Mouse (Mus musculus) hematopoietic stem cell, adult 5-6 weeks (primary cell): ENCODE results near the gene Olfr609. TPM values are rescaled to one million over a fixed set of nuclear protein-coding genes. Genes with fewer than 3 reads are reported as not detected.
"Not testable (repeated sequence)": the region's sequence is repeated elsewhere in the genome, so short reads cannot be mapped to it uniquely, and the experiment has no call there.

Experiments
- ATAC-seq, 2 experiments: fragments of 125-278 bp in 1 of 2; replicated peaks in 1 of 2; 2 replicates each; pipeline ENCODE4 v1.8.0; 2016 to 2017; ENCODE audit warnings: inconsistent platforms in 2 of 2, mild to moderate bottlenecking in 2 of 2, moderate number of reproducible peaks in 2 of 2, low read depth in 1 of 2, moderate TSS enrichment in 1 of 2; ENCODE audit not compliant: low FRiP score in 2 of 2, poor library complexity in 2 of 2, severe bottlenecking in 2 of 2, insufficient read depth in 1 of 2, low TSS enrichment in 1 of 2
- total RNA-seq: library from RNA; stranded (forward); fragments of 172-1452, 232-1000 nt; gene quantifications from 2 replicates; pipeline ENCODE4 v1.2.3, GENCODE M21; 2017

Olfr609 gene
- total RNA-seq: not detected in 2 replicates

DNA sequence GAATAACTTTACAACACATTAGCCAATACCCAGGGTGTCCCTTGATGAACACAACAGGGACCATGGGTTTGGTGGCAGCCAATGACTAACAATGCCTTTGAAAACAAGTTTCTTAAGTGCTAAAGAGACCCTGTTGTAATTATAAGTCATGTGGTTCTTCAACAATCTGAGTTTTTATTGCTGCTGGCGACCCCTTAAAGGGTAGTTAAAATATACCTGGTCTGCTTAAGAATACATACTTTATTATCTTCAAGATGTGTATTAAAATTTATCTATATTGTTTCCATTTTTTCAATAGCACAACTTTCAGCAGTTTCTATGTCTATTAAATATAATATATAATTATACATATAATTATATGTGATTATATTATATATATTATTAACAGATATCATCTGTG, at the start of gene Olfr609:
TSS of gene Olfr609 (minus strand) at position 101 of the 400 bp plus-strand sequence.
- no peak for ATAC-seq

DNA sequence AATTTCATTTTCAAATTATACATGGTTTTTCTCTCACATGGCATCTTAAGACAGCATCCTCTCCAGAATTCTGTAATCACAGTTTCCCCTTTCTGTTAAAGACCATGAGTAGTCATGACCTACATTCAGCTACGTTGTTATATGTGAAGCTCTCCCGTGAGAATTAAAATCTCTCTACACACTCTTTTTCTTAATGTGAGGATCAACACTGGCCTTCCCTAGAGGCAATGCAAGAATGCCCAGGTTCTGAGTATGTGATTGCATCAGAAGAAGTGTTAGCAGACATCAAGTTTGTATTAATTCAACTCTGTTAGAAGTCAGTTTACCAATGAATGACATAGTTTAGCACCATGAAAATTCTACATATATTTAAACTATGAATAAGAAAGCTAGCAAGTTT, 44.8 kb upstream of the Olfr609 start, which contains the start of gene Olfr612:
TSS of gene Olfr612 (minus strand) at position 101 of the 400 bp plus-strand sequence.
- not testable (repeated sequence) for ATAC-seq

DNA sequence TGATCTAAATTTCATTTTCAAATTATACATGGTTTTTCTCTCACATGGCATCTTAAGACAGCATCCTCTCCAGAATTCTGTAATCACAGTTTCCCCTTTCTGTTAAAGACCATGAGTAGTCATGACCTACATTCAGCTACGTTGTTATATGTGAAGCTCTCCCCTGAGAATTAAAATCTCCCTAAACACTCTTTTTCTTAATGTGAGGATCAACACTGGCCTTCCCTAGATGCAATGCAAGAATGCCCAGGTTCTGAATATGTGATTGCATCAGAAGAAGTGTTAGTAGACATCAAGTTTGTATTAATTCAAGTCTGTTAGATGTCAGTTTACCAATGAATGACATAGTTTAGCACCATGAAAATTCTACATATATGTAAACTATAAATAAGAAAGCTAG, 22.9 kb upstream of the Olfr609 start, which contains the start of gene Olfr611:
TSS of gene Olfr611 (minus strand) at position 101 of the 400 bp plus-strand sequence.
- not testable (repeated sequence) for ATAC-seq

DNA sequence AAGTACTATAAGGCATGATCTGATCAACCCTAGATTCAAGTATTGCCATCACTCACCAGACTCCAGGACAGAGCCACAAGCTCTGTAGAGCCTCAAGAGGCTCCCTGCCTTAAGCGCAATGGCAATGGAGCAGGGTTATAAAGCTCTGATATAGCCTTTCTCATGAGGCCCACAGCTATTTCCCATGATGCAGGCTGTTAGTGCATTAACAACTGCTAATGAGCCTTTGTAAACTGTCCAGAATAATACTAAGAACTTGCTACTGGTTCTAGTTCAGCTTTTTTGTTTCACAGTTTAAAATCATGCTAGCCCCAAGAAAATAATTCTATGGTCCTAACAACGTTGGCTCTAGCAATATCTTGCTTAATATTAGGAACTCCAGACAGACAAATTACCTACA, 14.2 kb upstream of the Olfr609 start, which contains the start of gene Olfr610:
TSS of gene Olfr610 (minus strand) at position 101 of the 400 bp plus-strand sequence.
- no peak for ATAC-seq

DNA sequence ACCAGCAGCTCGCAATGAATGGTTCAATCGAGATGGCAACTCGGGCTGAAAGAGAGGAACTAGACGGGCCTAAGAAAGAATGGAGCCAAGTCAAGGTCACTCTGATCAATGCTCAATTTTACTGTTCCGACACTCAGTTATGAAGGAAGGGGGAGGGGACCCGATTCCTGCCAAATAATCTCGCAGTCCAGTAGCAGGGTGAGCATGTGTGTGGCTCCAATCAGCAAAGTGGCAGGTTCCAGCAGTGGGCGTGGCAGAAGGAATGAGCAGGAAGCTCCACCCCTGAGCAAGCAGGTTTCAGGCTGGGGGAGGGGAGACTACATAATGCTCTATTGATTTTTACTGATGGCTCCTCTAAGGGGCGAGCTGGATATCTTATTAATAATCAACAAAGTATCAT, 20.8 kb downstream of the Olfr609 start:
- not testable (repeated sequence) for ATAC-seq

DNA sequence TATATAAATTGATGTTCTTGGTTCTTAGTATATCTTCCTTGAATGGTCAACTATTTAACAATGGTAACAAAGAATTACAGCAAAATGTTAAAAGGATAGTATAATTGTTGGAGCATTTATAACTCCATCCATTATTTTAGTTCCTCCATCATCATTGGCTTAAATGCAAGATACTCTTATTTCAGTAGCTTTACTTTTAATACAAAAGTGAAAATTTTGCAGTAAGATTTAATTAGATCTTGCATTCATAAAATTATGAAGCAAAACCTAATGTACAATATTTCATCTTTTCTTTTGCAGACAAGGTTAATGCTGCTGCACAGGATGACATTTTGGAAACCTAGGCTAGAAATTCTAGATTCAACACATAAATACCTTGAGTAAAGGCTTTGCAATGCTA, 28.3 kb downstream of the Olfr609 start, which contains the start of gene Olfr608:
TSS of gene Olfr608 (plus strand) at position 301 of the 400 bp plus-strand sequence.
- no peak for ATAC-seq

DNA sequence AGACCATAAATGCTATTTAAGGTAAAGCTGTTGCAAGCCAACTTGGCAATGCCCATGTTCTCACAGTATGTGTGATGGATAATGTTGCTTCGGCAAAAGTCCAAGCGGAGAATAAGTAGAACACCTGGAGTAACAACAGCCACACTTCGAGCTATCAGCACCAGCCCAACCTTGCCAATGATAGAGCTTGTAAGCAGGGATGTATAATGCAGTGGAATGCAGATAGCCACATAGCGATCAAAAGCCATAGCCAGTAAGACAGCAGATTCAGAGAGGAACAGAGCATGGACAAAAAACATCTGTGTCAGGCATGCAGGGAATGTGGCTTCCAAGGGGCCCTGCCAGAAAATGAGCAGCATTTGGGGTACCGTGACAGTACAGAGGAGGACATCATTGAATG, 37.3 kb downstream of the Olfr609 start:
- ATAC-seq: no peak

DNA sequence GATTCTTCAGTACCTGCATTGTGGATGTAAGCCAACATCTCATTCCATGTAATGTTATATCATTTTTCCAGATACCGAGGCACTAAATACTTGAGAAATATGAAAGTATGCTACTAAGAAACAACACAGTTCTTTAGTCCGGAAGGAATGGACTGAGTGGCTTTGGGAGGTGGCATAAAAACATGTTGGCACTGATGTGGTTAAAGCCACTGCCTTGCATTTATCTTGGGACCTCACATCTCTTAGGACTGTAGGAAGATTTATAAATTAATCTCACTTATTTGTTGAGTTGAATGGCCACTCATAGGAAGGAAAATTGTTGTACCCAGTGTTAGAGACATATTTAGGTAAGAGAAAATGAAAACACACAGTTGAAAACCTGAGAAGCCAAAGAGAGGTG, 49.1 kb downstream of the Olfr609 start, which contains the start of gene Olfr606:
TSS of gene Olfr606 (plus strand) at position 301 of the 400 bp plus-strand sequence.
- no peak for ATAC-seq

DNA sequence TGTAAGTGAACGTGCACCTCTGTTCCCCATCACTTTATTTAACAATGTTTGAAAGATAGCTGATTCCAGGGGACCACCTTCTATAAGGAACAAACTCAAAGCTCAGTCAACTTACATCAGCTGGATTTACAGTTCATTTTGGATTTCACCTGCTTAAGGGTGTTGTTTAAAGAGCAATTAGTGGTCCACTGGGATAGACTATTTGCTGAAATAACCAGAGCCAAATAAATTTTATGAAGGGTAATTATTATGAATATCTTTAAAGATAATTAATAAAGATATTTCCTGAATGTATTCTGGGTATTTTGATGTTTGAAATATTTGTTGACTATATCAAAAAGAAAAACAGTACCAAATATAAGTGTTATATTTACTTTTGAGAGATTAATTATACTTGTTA, 52.5 kb downstream of the Olfr609 start, which contains the start of gene Olfr605:
TSS of gene Olfr605 (minus strand) at position 101 of the 400 bp plus-strand sequence.
- no peak for ATAC-seq

Other genes with a start within 250 kb of the Olfr609 start
- gene Usp17ld, start 245.6 kb downstream of the Olfr609 start, total RNA-seq: not detected in 2 replicates
- gene Olfr596, start 192.4 kb downstream of the Olfr609 start, total RNA-seq: not detected in 2 replicates
- not detected in 2 replicates for gene Olfr597, start 181.7 kb downstream of the Olfr609 start, total RNA-seq
- gene Olfr598, start 174.5 kb downstream of the Olfr609 start, total RNA-seq: not detected in 2 replicates
- gene Olfr599, start 162.1 kb downstream of the Olfr609 start, total RNA-seq: not detected in 2 replicates
- gene Olfr600, start 148.4 kb downstream of the Olfr609 start, total RNA-seq: not detected in 2 replicates
- gene Olfr601, start 135.4 kb downstream of the Olfr609 start, total RNA-seq: not detected in 2 replicates
- not detected in 2 replicates for gene Olfr603, start 111.9 kb downstream of the Olfr609 start, total RNA-seq
- gene Usp17lc, start 83.0 kb downstream of the Olfr609 start, total RNA-seq: not detected in 2 replicates
- not detected in 2 replicates for gene Olfr605, start 52.6 kb downstream of the Olfr609 start, total RNA-seq
- gene Olfr606, start 49.0 kb downstream of the Olfr609 start, total RNA-seq: not detected in 2 replicates
- gene Olfr607, start 33.9 kb downstream of the Olfr609 start, total RNA-seq: not detected in 2 replicates
- gene Olfr608, start 28.2 kb downstream of the Olfr609 start, total RNA-seq: not detected in 2 replicates
- gene Olfr610, start 14.1 kb upstream of the Olfr609 start, total RNA-seq: not detected in 2 replicates
- gene Olfr611, start 22.8 kb upstream of the Olfr609 start, total RNA-seq: not detected in 2 replicates
- gene Olfr612, start 44.7 kb upstream of the Olfr609 start, total RNA-seq: not detected in 2 replicates
- not detected in 2 replicates for gene Olfr613, start 50.0 kb upstream of the Olfr609 start, total RNA-seq
- not detected in 2 replicates for gene Olfr615, start 58.0 kb upstream of the Olfr609 start, total RNA-seq
- gene Olfr616, start 71.1 kb upstream of the Olfr609 start, total RNA-seq: not detected in 2 replicates
- not detected in 2 replicates for gene Olfr617, start 75.0 kb upstream of the Olfr609 start, total RNA-seq
- gene Olfr618, start 92.0 kb upstream of the Olfr609 start, total RNA-seq: not detected in 2 replicates
- not detected in 2 replicates for gene Olfr619, start 102.5 kb upstream of the Olfr609 start, total RNA-seq
- gene Olfr620, start 114.5 kb upstream of the Olfr609 start, total RNA-seq: not detected in 2 replicates
- not detected in 2 replicates for gene Olfr622, start 144.6 kb upstream of the Olfr609 start, total RNA-seq
- not detected in 2 replicates for gene Olfr623, start 165.6 kb upstream of the Olfr609 start, total RNA-seq
- gene Olfr624, start 173.1 kb upstream of the Olfr609 start, total RNA-seq: not detected in 2 replicates
- gene Olfr625-ps1, start 184.7 kb upstream of the Olfr609 start, total RNA-seq: not detected in 2 replicates
- gene Olfr243, start 216.6 kb upstream of the Olfr609 start, total RNA-seq: not detected in 2 replicates
- gene Olfr628, start 232.3 kb upstream of the Olfr609 start, total RNA-seq: not detected in 2 replicates
- gene Olfr629, start 246.9 kb upstream of the Olfr609 start, total RNA-seq: not detected in 2 replicates